Mouse (Mus musculus): ENCODE measurements around the gene Rad9b. TPM values are rescaled to one million over a fixed set of nuclear protein-coding genes. Genes with fewer than 3 reads are reported as not detected.

The Rad9b gene
- total RNA-seq (2012; rRNA removed) (6.5 and 9.0 TPM in 2 replicates), total RNA-seq (2014; rRNA removed) (10.3 and 11.3 TPM in 2 replicates), polyA plus RNA-seq (2012; ENCODE audit: insufficient read length, low read depth) (10.4 TPM in 2 replicates)

DNA sequence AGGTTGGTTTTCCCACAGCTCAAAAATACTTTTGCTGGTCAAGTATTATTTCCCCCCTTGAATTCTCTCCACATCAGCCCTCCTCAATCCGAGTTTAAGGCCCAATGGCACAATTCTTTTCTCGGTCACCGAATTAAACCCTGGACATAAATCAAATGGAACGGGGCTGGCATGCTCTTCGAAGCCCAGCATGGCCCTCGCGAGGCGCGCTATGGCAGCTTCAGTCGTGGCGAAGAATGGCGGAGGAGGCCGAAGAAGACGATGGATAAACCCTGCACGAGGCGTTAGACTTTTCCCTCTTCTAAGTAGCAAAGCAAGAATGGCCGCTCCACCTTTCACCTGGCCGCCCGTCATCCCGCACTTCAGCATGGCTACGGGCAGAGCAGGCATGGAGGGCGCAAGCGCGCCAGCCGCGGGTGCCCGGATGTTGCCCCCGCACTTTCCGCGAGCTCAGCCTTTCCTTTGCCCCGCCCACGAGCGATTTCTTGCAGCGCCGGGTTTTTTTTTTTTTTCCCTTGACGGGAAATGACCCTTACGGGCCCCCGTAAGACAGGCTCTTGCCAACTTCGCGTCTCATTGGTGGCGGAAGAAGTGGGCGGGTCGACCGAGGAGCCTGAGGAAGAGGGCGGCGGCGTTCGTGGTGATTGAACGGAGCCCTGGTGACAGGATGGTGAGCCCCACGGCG is at the start of gene Rad9b, which contains the start of gene Vps29:
Rad9b (minus strand) TSS at position 427 of the 685 bp plus-strand sequence.
Vps29 (plus strand) TSS at position 563 of the 685 bp plus-strand sequence.
- peaks cover 8% of the 10 kb centered on the region for H3K79me2 ChIP-seq (replicated peaks; ENCODE audit: control insufficient read depth, extremely low read depth, insufficient read depth, poor library complexity, severe bottlenecking)
- peak within 1 kb of the TSS; percentile 72 for H3K4me2 ChIP-seq (ENCODE audit: insufficient read depth, low read depth, poor library complexity, severe bottlenecking)
- in situ Hi-C loops (cut with MboI; ENCODE audit: low pct_ligation_motif_present, low pct_unique_long_range_greater_than_20kb, low sequenced_read_pairs) (no loop called here), dilution Hi-C loops (cut with MboI; ENCODE audit: extremely low pct_ligation_motif_present, extremely low pct_unique_long_range_greater_than_20kb, low sequenced_read_pairs) (no loop called here)
- no peaks in the 10 kb centered on the region for H3K9me3 ChIP-seq (replicated peaks; ENCODE audit: low read length)
- DNase-seq (ENCODE audit: extremely low read depth) = peak; percentile 99
- 0 out of 2 replicates have a peak, but pooled peaks have one; percentile 16 for TF ChIP-seq ETS1 (conservative IDR thresholded peaks at IDR 0.05; ENCODE audit: low read depth, low read length)
- TF ChIP-seq POLR2AphosphoS2 (IDR thresholded peaks at IDR 0.05; ENCODE audit: low read depth, low read length) = peak; percentile 72; the same call in 1 of the 2 replicates
- peak; percentile 85 for TF ChIP-seq NRF1 (IDR thresholded peaks at IDR 0.05; ENCODE audit: low read depth, low read length)
- peak; percentile 10; the same call in 1 of the 2 replicates for TF ChIP-seq IRF4 (IDR thresholded peaks at IDR 0.05; ENCODE audit: low read depth, low read length)
- peak; percentile 87 for TF ChIP-seq TCF12 (IDR thresholded peaks at IDR 0.05; ENCODE audit: low read depth, low read length)
- TF ChIP-seq ZMIZ1 (IDR thresholded peaks at IDR 0.05; ENCODE audit: low read depth, low read length) = peak; percentile 66; the same call in 1 of the 2 replicates
- TF ChIP-seq TBP (conservative IDR thresholded peaks at IDR 0.05; ENCODE audit: low read depth, low read length) = 0 out of 2 replicates have a peak, but pooled peaks have one; percentile 45
- TF ChIP-seq POLR2A (IDR thresholded peaks at IDR 0.05; ENCODE audit: low read depth, low read length) = peak; percentile 93
- TF ChIP-seq SMC3 (IDR thresholded peaks at IDR 0.05; ENCODE audit: low read depth, low read length) = no peak
- TF ChIP-seq KAT2A (IDR thresholded peaks at IDR 0.05; ENCODE audit: insufficient replicate concordance, low read length) = peak; percentile 71; the same call in 1 of the 2 replicates
- peak; percentile 99 for TF ChIP-seq MAZ (IDR thresholded peaks at IDR 0.05; ENCODE audit: low read depth, low read length)
- TF ChIP-seq NELFE (IDR thresholded peaks at IDR 0.05; ENCODE audit: low read depth, low read length) = peak; percentile 78; the same call in 1 of the 2 replicates
- TF ChIP-seq EP300 (IDR thresholded peaks at IDR 0.05; ENCODE audit: low read length) = no peak
- peak; percentile 72 for TF ChIP-seq MEF2A (IDR thresholded peaks at IDR 0.05; ENCODE audit: borderline replicate concordance, low read depth, low read length)
- TF ChIP-seq CHD2 (IDR thresholded peaks at IDR 0.05; ENCODE audit: low read length) = peak; percentile 40; the same call in 1 of the 2 replicates
- TF ChIP-seq USF1 (IDR thresholded peaks at IDR 0.05; ENCODE audit: low read depth, low read length) = no peak
- peak; percentile 77; the same call in 1 of the 2 replicates for TF ChIP-seq E2F4 (IDR thresholded peaks at IDR 0.05; ENCODE audit: insufficient replicate concordance, low read depth, low read length)
- no peak for TF ChIP-seq RAD21 (IDR thresholded peaks at IDR 0.05; ENCODE audit: low read depth, low read length)
- peak; percentile 84 for TF ChIP-seq MXI1 (IDR thresholded peaks at IDR 0.05; ENCODE audit: low read depth, low read length)
- TF ChIP-seq JUND (conservative IDR thresholded peaks at IDR 0.05; ENCODE audit: low read depth, low read length) = no peak
- peak; percentile 90 for TF ChIP-seq HCFC1 (IDR thresholded peaks at IDR 0.05; ENCODE audit: low read depth, low read length)
- TF ChIP-seq MAX (IDR thresholded peaks at IDR 0.05; ENCODE audit: low read length) = peak; percentile 92
- TF ChIP-seq SIN3A (IDR thresholded peaks at IDR 0.05; ENCODE audit: low read length) = peak; percentile 95
- TF ChIP-seq ZNF384 (IDR thresholded peaks at IDR 0.05; ENCODE audit: low read depth, low read length) = peak; percentile 100
- TF ChIP-seq MYC (IDR thresholded peaks at IDR 0.05; ENCODE audit: low read depth, low read length) = peak; percentile 80
- TF ChIP-seq ELF1 (IDR thresholded peaks at IDR 0.05; ENCODE audit: low read depth, low read length) = peak; percentile 90
- TF ChIP-seq MAFK (IDR thresholded peaks at IDR 0.05; ENCODE audit: insufficient replicate concordance, low read length) = peak; percentile 72; the same call in 1 of the 2 replicates
- no peak for TF ChIP-seq CHD1 (IDR thresholded peaks at IDR 0.05; ENCODE audit: low read depth, low read length)
- H3K36me3 ChIP-seq (replicated peaks in 1 of 2; ENCODE audit: control insufficient read depth in 1 of 2, insufficient read depth in 1 of 2, low read length in 1 of 2) = peaks cover 1 to 27% of the 10 kb centered on the region in 2 experiments
- H3K9ac ChIP-seq (ENCODE audit: insufficient read depth, low read depth) = peak within 1 kb of the TSS; percentile 70
- H3K4me3 ChIP-seq (replicated peaks in 1 of 3; ENCODE audit: low read depth in 2 of 3, low read length in 2 of 3, poor library complexity in 1 of 3) = peak within 1 kb of the TSS; percentile 76 to 98 (median 94)
- H3K4me1 ChIP-seq (ENCODE audit: control insufficient read depth in 1 of 2, insufficient read depth in 2 of 2) = peaks cover 3 to 26% of the 10 kb centered on the region in 2 experiments
- peak within 1 kb of the TSS; percentile 32; the same call in 1 of the 2 replicates for H3K27ac ChIP-seq (ENCODE audit: insufficient read depth, low read depth)
- H3K27me3 ChIP-seq (replicated peaks) = no peaks in the 10 kb centered on the region
